Mouse (Mus musculus) ES-E14 (cell line): ENCODE results near the gene Dab1.

Experiments used
- CHD2 ChIP-seq: IDR thresholded peaks from 2 replicates; pipeline ENCODE4 v1.6.1; 2014; ENCODE audit warnings: mild to moderate bottlenecking, low read depth, low read length, inconsistent platforms
- HCFC1 ChIP-seq: IDR thresholded peaks from 2 replicates; pipeline ENCODE4 v1.6.1; 2012; ENCODE audit warnings: low read length, inconsistent platforms, borderline replicate concordance; ENCODE audit not compliant: insufficient read depth
- MAFK ChIP-seq: IDR thresholded peaks from 2 replicates; pipeline ENCODE4 v1.6.1; 2014; ENCODE audit warnings: mild to moderate bottlenecking, low read depth, low read length, inconsistent platforms; ENCODE audit not compliant: insufficient read depth
- ZC3H11A ChIP-seq: IDR thresholded peaks from 2 replicates; pipeline ENCODE4 v1.6.1; 2012; ENCODE audit warnings: low read depth, mild to moderate bottlenecking, inconsistent platforms, low read length, borderline replicate concordance

GRCm38 (mm10) chr4:104694188-104694587, 1075.0 kb downstream of the Dab1 start:
- TF ChIP-seq MAFK (no peak), HCFC1 (no peak), CHD2 (no peak), ZC3H11A (no peak)
